Mouse (Mus musculus) thymus, adult 2 months (tissue): ENCODE data around the gene Ppp1r9a. TPM values are rescaled to one million over a fixed set of nuclear protein-coding genes. Genes with fewer than 3 reads are reported as not detected.

Experiments used
- DNase-seq: peaks from one replicate; pipeline ENCODE4 v3.0.0; 2021
- H3K27ac ChIP-seq: fragments of 200-500 bp; 2 replicates; pipeline ENCODE4 v1.5.1; 2012; ENCODE audit warnings: low read length, control low read depth; ENCODE audit not compliant: control insufficient read depth, insufficient read depth
- H3K27me3 ChIP-seq: fragments of 200-500 bp; 2 replicates; pipeline ENCODE4 v1.6.1; 2012; ENCODE audit warnings: mild to moderate bottlenecking, low read length, moderate library complexity, mixed read lengths; ENCODE audit not compliant: control insufficient read depth, insufficient read depth
- H3K36me3 ChIP-seq: fragments of 200-500 bp; 2 replicates; pipeline ENCODE4 v1.6.1; 2012; ENCODE audit warnings: mild to moderate bottlenecking, low read length, moderate library complexity; ENCODE audit not compliant: control insufficient read depth, insufficient read depth
- H3K4me1 ChIP-seq: fragments of 200-500 bp; replicated peaks from 2 replicates; pipeline ENCODE4 v1.6.1; 2012; ENCODE audit warnings: low read length; ENCODE audit not compliant: control insufficient read depth, insufficient read depth
- H3K4me3 ChIP-seq: fragments of 200-500 bp; 2 replicates; pipeline ENCODE4 v1.5.1; 2012; ENCODE audit warnings: mild to moderate bottlenecking, low read length, control low read depth, moderate library complexity; ENCODE audit not compliant: control insufficient read depth, insufficient read depth
- CTCF ChIP-seq: fragments of 200-500 bp; IDR thresholded peaks from 2 replicates; pipeline ENCODE4 v1.5.1; 2012; ENCODE audit warnings: mild to moderate bottlenecking, control low read depth, low read length, moderate library complexity, borderline replicate concordance; ENCODE audit not compliant: control insufficient read depth, poor library complexity, insufficient read depth; ENCODE audit errors: extremely low read depth
- POLR2A ChIP-seq: fragments of 200-500 bp; IDR thresholded peaks from 2 replicates; pipeline ENCODE4 v1.6.1; 2012; ENCODE audit warnings: mild to moderate bottlenecking, low read length, control low read depth, moderate library complexity; ENCODE audit not compliant: control insufficient read depth, poor library complexity, insufficient read depth; ENCODE audit errors: extremely low read depth
- WGBS: fragments of 180-500 bp; shearing (Covaris S2); methylation state at CpG from one replicate; pipeline ENCODE4 v1.1.7; 2018; 5-methylcytosine and 5-hydroxymethylcytosine counted together
- polyA plus RNA-seq: library from polyadenylated mRNA; depleted of rRNA; stranded (reverse); fragments of >200 nt; gene quantifications from 2 replicates; pipeline ENCODE4 v1.2.3, GENCODE M21; 2012

Gene Ppp1r9a
- polyA plus RNA-seq, 1 experiment, result 0.92 TPM

- no peaks in the 10 kb centered on the region for H3K36me3 ChIP-seq
- WGBS, result 44% methylated on average over 10 of the region's 10 CpGs
- H3K4me1 ChIP-seq, result no peaks in the 10 kb centered on the region
- TF ChIP-seq POLR2A (no peak), CTCF (no peak)
- no peaks in the 10 kb centered on the region for H3K27me3 ChIP-seq
- no peak overlapping the region for H3K4me3 ChIP-seq
- H3K27ac ChIP-seq, result no peak overlapping the region
- no peak for DNase-seq
Measured at GRCm38 (mm10) chr6:4973337-4973736, 70.6 kb downstream of the Ppp1r9a start.

- Histone ChIP-seq H3K4me1 (no peaks in the 10 kb centered on the region), H3K27me3 (no peaks in the 10 kb centered on the region), H3K4me3 (no peak overlapping the region), H3K27ac (no peak overlapping the region), H3K36me3 (no peaks in the 10 kb centered on the region)
- 94% methylated on average over 4 of the region's 4 CpGs for whole genome bisulfite sequencing
- DNase-seq, result no peak
- TF ChIP-seq CTCF (no peak), POLR2A (no peak)
Measured at GRCm38 (mm10) chr6:4977515-4977914, 74.8 kb downstream of the Ppp1r9a start.

- H3K4me3 ChIP-seq, result no peak overlapping the region
- H3K27me3 ChIP-seq, result no peaks in the 10 kb centered on the region
- TF ChIP-seq CTCF (no peak), POLR2A (no peak)
- H3K4me1 ChIP-seq, result no peaks in the 10 kb centered on the region
- no peak for DNase-seq
- WGBS, result 48% methylated on average over 2 of the region's 2 CpGs
- no peak overlapping the region for H3K27ac ChIP-seq
- no peaks in the 10 kb centered on the region for H3K36me3 ChIP-seq
Measured at GRCm38 (mm10) chr6:4978249-4978648, 75.5 kb downstream of the Ppp1r9a start.

- H3K36me3 ChIP-seq, result no peaks in the 10 kb centered on the region
- no peak for TF ChIP-seq CTCF
- no peak for TF ChIP-seq POLR2A
- no peak overlapping the region for H3K4me3 ChIP-seq
- no peak for DNase-seq
- no peaks in the 10 kb centered on the region for H3K4me1 ChIP-seq
- H3K27ac ChIP-seq, result no peak overlapping the region
- H3K27me3 ChIP-seq, result no peaks in the 10 kb centered on the region
Measured at GRCm38 (mm10) chr6:4978897-4979296, 76.2 kb downstream of the Ppp1r9a start.

- 89% methylated on average over 3 of the region's 3 CpGs for WGBS
- no peak for DNase-seq
- Histone ChIP-seq H3K27ac (no peak overlapping the region), H3K27me3 (no peaks in the 10 kb centered on the region), H3K4me3 (no peak overlapping the region), H3K36me3 (no peaks in the 10 kb centered on the region), H3K4me1 (no peaks in the 10 kb centered on the region)
- no peak for TF ChIP-seq CTCF
- TF ChIP-seq POLR2A, result no peak
Measured at GRCm38 (mm10) chr6:4980113-4980512, 77.4 kb downstream of the Ppp1r9a start.

GRCm38 (mm10) chr6:4982686-4983162 is 80.0 kb downstream of the Ppp1r9a start:
- no peaks in the 10 kb centered on the region for H3K36me3 ChIP-seq
- H3K27me3 ChIP-seq, result no peaks in the 10 kb centered on the region
- no peak for TF ChIP-seq CTCF
- no peak for TF ChIP-seq POLR2A
- H3K4me3 ChIP-seq, result no peak overlapping the region
- H3K4me1 ChIP-seq, result no peaks in the 10 kb centered on the region
- no peak overlapping the region for H3K27ac ChIP-seq
- 91% methylated on average over 9 of the region's 9 CpGs for WGBS
- no peak for DNase-seq

- TF ChIP-seq POLR2A, result no peak
- TF ChIP-seq CTCF, result no peak
- 87% methylated on average over 3 of the region's 3 CpGs for WGBS
- Histone ChIP-seq H3K27me3 (no peaks in the 10 kb centered on the region), H3K4me1 (no peaks in the 10 kb centered on the region), H3K27ac (no peak overlapping the region), H3K4me3 (no peak overlapping the region), H3K36me3 (no peaks in the 10 kb centered on the region)
- DNase-seq, result no peak
Measured at GRCm38 (mm10) chr6:4985668-4986067, 83.0 kb downstream of the Ppp1r9a start.
